Mouse (Mus musculus) cerebellum, adult 11 months (tissue): ENCODE measurements around the gene Tpk1.
A peak's percentile ranks its signal among the peaks of the same experiment; 100 is the strongest.
"Not testable (repeated sequence)": the region's sequence is repeated elsewhere in the genome, so short reads cannot be mapped to it uniquely, and the experiment has no call there.

Experiments
- DNase-seq: peaks from one replicate; pipeline ENCODE4 v3.0.0; 2022

The Tpk1 gene

DNA sequence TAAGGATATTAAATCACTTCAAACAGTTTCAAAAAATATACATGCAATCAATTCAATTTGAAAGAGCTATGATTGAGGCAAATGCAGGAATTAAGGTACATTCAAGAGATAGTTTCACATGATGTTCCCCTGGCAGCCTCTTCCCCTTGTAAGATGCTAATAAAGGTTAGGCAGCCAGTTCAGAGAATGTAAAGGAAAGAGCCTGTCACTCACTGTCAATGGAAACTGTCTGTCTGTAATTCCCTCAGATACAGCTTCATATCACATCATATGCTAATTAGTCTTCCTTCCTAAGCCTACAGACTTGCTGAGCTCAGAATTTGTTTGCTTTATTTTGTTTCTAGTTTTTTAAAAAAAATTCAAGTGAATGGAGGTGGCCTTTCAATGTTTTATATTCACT, 147.7 kb downstream of the Tpk1 start:
- no peak for DNase-seq

DNA sequence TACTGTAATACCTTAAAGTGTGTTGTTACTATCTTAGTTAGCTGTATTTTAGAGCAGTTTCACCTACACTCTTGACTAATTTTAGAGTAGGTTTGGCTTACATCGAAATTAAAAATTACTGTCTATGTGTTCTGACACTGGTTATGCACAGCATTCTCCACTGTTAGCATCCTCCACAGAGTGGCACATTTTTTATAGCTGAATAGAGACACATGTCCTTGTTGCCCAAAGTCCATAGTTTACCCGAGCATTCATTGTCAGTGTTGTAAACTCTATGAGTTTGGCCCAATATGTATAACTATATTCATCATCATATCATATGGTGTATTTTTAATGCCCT, 148.8 kb downstream of the Tpk1 start:
- DNase-seq: no peak

DNA sequence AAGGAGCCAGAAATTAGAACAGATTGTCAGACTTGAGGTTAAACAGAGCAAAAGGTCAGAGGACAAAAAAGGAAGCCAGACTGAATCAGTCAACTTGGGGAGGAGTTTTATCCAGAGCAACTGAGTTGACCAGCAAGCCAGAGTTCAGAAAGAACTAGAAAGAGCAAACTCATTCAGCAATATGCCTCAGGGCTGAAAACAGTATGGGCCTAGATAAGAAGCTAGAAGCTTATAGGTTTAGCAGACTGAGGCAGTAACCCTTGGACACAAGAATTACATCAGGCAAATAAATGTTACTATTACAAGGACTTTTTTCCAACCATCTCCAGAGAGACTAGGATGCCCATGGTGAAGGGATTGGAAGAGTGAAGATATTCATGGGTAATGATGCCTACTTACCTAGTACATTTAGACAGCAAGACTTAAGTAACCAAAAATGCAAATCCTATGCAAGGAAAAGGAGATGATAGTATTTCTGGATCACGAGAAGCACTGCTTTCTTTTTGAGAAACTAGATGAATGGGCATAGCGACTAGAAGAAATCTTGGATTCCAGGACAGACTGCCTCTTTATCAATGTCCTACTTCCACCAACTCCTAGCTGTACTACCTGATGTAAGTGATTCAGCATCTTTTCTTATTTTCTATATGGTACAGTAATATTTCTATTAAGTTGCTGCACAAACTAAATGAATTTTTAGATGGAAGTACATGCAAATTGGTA, 149.3 kb downstream of the Tpk1 start:
- DNase-seq: no peak

DNA sequence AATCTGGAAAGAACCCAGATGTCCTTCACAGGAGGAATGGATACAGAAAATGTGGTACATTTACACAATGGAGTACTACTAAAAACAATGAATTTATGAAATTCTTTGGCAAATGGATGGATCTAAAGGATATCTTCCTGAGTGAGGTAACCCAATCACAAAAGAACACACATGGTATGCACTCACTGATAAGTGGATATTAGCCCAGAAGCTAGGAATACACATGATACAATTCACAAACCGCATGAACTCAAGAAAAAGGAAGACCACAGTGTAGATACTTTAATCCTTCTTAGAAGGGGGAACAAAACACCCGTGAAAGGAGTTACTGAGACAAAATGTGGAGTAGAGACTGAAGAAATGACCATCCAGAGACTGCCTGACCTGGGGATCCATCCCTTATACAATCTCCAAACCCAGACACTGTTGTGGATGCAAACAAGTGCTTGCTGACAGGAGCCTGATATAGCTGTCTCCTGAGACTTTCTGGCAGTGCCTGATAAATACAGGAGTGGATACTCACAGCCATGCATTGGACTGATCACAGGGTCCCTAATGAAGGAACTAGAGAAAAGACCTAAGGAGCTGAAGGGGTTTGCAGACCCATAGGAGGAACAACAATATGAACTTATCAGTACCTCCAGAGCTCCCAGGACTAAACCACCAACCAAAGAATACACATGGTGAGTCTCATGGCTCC, 159.2 kb downstream of the Tpk1 start:
- DNase-seq: not testable (repeated sequence)

DNA sequence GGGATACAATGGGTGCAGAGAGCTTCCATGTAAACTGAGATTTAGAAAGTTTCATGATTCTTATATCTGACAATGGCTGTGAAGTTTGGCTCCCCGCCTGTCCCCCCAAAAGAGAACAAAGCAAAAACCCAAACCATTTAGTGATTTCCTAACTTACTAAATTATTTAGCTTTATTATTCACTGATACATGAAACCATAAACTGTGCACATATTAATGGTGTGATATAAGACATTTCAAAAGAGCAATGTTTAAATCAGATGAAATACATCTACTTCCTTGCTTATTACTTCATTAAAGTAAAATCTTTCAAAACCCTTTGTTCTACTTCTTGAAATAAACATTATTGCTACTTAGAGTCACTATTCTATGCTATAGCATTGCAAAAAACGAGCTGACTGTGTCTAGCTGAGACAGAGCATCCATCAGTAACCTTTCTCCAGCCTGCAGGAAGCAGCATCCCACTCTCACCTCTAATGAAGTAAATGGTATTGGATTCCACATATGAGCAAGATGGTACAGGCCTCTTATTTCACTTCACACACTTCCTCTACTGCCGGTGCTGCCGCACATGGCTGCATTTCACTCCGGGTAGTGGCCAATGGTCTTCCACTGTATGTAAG, 161.4 kb downstream of the Tpk1 start:
- DNase-seq: no peak

DNA sequence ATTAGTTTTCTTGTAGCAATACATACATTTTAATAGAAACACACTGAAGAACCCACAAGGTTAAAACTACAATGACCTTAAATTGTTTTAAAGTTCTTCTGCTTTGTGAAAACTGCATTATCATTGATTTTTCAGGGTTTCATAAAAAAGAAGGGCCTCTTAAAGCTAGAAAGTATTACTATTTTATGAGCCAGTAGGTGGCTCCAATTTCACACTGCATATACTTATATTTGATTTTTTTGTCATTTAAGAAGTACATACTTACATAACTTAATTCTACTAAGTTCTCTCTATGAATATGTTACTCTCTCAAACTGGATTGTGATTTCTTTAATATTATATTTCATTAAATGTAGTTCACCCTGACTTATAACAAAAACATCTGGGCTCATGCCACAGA, 173.7 kb downstream of the Tpk1 start:
- DNase-seq: no peak

DNA sequence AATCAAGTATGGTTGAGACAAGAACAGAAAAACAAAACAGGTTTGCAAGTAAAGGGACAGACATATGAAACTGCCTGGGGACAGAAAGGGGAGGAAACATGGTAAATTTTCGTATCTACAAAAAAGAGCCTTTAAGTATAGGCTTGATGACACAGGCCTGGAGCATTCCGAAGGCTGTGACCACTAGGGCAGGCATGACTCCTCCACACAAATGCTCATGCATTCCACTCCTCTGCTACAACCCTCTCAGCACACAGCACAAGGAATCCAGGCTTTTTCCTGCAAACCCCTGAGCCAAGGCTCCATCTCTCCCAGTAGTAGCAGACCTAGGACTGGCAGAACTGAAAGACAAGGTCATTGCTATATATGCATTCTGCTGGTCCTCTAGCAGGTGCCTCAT, 179.4 kb downstream of the Tpk1 start:
- no peak for DNase-seq

DNA sequence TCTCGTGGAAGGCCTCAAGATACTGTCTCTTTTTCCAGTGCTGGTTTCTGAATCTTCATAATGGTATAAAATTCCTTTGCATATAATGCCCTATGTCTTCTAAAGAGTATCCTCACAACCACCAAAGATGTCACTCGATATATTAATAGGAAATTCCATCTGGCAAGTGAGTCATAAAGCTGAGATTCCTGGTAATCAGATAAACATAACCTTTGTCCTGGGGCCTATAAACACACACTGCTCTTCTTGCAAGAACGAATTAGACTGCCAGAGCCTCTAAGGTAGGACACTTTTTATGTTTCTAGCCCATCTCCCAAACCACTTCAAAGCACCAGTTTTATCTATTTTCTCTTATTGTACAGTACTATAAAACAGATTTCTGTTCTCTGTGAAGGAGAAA, 185.4 kb downstream of the Tpk1 start:
- no peak for DNase-seq

DNA sequence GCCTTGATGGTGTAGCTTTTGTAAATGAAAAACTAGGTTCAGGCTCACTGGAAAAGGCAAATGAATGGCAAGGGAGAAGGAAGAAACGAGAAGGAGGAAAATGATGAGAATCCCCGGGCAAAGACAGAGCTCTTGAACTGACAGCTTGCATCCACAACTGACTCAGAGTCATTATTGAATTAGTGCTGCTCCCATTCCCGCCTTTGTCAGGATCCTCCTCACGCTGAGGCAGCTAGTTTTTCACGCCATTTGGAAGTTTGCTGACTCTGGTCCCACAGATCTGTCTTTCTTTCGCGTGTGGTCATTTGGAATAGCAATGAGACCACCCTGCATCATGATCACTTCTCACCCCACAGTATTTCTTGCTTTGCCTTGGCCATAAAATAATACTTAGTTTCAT, 187.3 kb downstream of the Tpk1 start:
- DNase-seq: peak; percentile 14

DNA sequence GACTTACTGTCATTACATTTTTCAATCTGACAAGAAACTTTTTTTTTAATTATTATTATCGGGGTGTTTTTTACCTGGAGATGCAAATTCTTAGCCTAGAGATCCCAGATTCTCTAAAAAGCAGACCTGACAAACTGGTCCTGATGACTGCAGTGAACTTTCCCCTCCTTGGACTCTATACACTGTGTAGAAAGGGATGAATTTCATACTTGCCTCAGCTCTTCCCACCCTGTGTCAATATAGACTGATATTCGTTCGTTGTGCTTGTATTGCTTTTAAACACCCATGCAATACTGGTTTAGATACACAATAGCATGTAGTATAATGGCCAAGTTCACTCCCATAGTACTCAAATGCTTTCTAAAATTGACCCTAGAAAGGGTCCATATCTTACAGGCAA, 189.7 kb downstream of the Tpk1 start:
- DNase-seq: no peak

DNA sequence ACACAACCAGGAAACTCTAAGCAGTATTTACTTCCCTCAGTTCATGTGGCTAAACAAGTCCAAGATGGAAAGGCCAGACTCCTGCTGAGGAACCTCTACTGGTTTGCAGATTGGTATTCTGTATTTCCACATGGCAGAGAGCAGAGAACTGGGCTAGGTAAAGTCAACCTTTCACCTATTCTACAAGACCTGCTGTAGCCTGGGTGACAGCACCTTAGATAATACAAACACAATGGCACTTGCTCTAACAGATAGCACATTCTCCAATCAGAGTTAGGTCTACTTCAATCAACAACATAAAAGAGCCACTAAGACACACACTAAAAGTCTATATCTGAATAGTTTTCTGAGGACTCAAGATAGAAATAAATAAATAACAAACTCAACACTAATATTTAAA, 190.2 kb downstream of the Tpk1 start:
- no peak for DNase-seq

DNA sequence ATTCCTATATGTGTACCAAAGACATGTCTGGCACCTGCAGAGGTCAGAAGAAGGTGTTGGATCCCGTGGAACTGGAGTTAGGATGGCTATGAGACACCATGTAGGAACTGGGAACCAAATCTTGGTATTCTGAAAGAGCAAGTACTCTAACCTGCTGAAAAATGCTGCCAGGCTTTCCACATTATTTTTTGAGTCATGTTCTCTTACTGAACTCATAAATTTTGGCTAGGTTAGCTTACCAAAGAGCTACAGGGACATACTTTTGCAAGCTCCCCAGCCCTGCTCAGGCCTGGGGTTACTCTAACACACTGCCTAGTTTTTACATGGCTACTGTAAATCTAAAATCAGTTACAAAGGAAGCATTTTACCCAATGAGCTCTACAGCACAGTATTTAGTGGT, 194.5 kb downstream of the Tpk1 start:
- DNase-seq: no peak

DNA sequence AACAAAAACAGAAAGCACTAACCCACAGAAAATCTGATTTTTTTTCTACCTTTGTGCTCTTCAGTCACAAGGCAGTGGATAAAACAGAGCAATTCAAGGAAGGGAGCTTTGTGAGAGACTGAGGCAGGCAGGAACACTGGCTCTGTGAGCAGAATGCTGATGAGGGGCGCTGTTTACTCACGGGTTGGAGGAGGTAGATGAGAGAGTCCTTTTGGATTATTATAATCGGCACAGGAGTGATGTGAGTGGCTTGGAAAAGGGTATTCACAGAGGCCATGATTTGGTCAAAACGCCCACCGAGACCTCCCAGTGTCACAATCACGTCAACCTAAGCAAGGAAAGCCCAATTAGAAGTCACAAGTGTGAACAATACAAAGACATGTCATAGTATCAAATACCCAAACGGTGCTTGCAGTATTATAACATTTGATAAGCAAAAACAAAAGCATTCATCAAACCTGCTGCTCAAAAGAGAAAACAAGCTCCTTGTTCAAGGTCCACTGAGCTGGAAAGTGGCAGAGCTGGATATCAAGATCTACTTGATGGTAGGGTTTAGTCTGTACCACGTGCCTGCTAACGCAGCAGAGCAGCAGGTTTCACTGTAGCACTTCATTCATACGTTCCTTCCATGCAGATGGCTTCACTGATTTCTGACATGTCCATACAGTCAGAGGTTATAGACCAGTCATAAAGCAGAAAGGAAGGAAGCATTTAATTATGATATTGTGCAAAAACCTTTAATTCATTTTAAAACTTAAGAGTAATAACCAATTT, 197.1 kb downstream of the Tpk1 start:
- DNase-seq: no peak

DNA sequence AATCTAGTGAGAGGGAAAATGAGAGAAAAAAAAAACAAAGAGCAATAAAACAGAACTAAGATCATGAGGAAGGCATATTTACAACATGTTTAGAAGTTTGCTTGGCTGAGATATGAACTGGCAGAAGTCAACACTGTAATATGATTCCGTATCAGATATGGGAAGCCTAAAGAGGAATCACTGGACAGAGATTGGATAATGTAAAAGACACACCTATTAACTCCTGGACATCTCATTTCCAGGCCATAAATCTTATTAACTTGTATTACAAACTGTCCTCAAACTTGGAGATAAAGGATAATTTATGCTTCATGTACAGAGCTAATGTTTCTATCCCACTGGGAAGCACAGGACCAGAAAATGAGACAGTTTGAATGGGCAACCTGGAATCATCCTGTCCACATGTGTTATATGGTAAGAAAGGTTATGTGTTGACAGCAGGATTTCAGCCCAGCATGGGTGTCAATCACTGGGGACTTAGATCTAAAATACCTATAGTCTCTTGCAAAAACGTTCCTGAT, 203.2 kb downstream of the Tpk1 start:
- DNase-seq: no peak

DNA sequence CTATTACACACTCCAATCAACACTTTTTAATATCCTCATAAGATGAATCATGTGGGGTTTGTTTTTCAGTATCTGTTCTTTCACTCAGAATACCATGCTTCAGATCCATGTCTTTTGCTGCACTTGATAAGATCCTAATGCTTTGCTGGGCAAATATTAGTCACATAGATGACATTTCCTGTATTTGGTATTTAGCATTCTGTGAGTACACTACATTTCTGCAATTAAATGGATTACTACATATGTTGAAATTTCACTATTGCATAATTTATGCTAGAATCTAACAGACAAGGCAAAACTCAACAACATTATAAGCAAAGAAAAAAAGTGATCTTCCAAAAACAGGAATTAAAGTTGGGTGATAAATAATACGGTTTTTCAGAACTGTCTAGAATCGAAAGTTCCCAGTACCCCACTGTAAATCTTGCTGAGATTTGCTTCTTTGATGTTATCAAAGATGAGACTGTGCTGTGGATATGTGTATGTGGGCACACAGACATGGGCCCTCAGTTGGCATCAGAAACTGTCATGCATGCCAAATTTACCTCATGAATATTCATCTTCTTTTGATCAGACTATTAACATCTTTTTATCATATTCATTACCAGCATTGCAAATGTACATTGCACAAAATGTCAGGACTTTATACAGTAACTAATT, 203.8 kb downstream of the Tpk1 start:
- DNase-seq: no peak

DNA sequence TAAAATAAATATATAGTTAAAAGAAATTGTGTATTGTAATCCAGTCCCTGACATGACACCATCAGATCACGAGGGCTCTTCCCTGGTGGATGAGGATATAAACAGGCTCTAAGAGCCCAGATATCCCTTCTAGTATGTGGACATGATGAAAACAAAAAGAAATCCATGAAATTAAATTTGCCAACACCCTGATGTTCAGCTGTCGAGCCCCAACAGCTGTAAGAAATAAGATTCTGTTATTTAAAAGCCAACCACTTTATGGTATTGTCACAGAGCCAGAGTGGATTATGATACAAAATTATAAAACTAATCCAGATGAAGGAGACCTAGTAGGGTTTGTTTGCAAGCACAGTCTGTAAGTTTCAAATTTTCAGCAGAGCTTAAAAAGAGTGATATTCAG, 207.0 kb downstream of the Tpk1 start:
- DNase-seq: no peak

DNA sequence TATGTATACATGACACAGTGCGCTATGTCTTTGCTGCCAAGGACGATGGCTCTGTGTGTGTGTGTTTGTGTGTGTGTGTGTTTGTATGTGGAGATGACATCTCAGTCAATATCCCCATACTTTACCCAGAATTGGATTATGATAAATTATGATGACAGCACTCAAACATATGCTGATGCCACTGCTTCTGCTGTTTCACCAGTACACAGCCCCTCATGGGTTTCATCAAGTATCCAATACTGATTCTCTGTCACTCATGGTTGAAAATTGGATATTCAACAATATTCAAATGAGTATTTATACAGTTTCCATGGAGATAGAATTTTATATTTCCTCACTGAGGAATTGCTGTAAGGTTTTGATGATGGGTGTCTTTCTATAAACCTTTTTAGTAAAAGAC, 208.1 kb downstream of the Tpk1 start:
- no peak for DNase-seq

DNA sequence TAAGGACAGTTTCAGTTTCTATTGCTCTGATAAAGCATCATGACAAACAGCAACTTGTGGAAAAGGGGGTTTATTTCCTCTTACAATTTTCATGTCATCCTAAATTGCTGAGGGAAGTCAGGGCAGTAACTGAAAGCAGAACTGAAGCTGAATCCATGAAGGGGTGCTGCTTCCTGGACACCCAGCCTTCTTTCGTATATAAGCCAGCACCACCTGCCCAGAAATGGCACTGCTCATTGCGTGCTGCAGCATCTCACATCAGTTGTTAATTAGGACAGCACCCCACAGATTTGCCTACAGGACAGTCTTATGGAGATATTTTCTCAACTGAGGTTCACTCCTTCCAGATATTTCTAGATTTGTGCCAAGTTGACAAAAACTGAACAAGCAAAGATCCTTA, 216.6 kb downstream of the Tpk1 start:
- peak; percentile 69 for DNase-seq

DNA sequence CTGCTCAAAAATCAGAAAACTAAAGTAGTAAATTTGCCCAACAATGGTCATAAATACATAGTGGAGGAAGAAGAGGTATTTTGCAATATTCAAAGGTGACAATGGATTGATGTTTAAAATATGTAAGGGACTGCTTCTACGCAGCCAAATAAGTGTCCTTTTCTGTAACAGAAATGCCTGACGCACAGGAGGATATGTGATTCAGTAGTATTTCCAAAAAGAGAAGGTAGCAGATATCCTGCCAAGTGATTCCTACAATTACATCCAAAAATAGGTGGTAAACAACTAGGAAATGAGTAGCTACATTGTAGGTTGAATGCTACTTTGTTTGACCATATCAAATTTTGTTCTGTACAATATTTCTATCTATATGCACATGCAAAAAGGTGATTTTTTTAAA, 220.2 kb downstream of the Tpk1 start:
- no peak for DNase-seq

DNA sequence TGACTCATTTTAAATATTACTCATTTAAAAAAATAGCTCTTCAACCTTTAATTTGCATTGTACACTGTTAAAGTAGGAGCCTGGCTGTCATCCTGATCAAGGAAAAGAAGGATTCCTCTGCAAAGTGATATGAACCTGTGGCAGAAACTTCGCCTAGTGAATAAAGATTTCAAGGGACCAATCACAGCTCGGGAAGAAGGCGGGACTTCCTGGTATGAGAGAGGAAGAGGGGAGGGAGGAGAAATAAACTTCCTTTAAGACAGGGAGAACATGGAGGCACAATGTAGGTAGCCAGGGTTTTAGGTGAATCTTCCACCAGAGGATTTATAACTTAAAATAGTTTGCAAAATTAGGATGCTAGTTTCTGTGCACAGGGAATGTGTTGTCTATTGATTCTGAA, 223.9 kb downstream of the Tpk1 start:
- DNase-seq: no peak

DNA sequence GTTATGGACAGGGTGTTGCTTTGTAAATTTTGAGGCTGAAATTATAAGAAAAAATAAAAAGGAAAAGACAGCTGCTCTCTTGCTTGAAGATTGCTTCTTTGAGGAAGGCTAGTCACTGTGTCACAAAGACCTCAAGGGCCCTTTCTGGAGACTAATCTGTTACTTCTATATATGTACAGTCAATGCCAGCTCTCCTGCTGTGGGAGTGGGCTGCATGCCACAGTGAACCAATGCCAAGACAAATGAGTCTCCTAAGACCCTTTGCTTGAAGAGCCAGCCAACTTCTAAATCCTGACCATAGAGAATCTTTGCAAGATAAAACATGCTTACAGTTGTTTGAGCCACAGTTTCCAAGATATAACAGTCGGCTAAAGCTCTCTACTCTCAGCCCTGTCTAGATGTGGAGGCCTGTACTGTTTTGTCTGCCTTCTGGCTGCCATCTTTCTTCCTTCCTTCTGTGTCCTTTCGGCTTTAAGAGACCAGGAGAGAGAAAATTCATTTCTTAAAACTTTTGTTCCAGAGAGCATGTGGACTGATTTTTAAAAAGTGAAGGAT, 230.0 kb downstream of the Tpk1 start:
- DNase-seq: peak; percentile 43

DNA sequence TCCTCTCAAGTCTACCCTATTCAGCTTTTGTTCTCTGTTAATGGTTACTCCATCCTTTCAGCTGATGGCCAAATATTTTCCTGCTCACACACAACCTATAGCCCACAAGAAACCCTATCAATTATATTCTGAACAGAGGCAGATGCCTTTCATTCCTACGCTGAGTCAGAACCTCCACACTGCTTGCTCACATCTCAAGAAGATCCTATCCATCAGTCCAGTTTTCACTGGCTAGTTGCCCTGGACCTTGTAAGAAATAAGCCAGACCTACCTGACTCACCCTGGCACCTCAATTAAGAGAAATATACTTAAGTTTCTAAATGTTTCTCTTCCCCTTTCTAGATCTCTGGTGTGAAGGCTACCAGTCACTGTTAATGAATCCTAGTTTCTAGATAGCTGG, 231.7 kb downstream of the Tpk1 start:
- DNase-seq: no peak

DNA sequence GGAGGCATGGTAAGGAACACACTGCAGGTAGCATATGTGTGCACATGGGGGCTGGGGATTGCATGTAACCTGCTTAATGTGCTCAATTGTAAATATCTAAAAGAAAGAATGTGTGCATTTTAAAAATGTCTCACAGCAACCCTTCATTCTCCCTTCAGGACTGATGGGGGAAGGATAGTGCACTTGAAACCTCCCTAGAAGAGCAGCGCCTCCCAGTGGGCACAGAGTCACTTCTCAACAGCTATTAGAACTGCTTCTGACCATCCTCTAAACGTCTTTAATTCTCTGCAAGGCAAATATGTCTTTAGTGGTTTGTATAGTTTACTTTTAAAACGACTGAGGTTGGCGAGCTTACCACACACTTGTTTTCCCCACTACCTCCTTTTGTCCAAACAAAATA, 241.1 kb downstream of the Tpk1 start:
- no peak for DNase-seq
